Mouse (Mus musculus): ENCODE measurements around the gene Xpc.

Xpc gene

GRCm38 (mm10) chr6:91525544-91525943, 9.9 kb upstream of the Xpc start:
- 89% methylated on average over 4 of the region's 4 CpGs for WGBS

GRCm38 (mm10) chr6:91522816-91523215, 7.1 kb upstream of the Xpc start:
- 91% methylated on average over 5 of the region's 5 CpGs for WGBS

GRCm38 (mm10) chr6:91518454-91519020, 2.8 kb upstream of the Xpc start:
- 49% methylated on average over 7 of the region's 7 CpGs for WGBS

GRCm38 (mm10) chr6:91514737-91515362, 838 bp downstream of the Xpc start:
- WGBS = 30% methylated on average over 10 of the region's 10 CpGs

GRCm38 (mm10) chr6:91510211-91510610, 5.5 kb downstream of the Xpc start:
- WGBS = 79% methylated on average over 10 of the region's 10 CpGs

- WGBS = 42% methylated on average over 7 of the region's 7 CpGs
Observed at GRCm38 (mm10) chr6:91509326-91509725, 6.4 kb downstream of the Xpc start.

- 87% methylated on average over 3 of the region's 3 CpGs for WGBS
Observed at GRCm38 (mm10) chr6:91508041-91508440, 7.6 kb downstream of the Xpc start.

- WGBS = 90% methylated on average over 5 of the region's 5 CpGs
Observed at GRCm38 (mm10) chr6:91506036-91506435, 9.7 kb downstream of the Xpc start.

- 97% methylated on average over 1 of the region's 1 CpGs for WGBS
Observed at GRCm38 (mm10) chr6:91503302-91503701, 12.4 kb downstream of the Xpc start.

- whole genome bisulfite sequencing = 88% methylated on average over 8 of the region's 8 CpGs
Observed at GRCm38 (mm10) chr6:91494526-91494925, 21.2 kb downstream of the Xpc start.

- 77% methylated on average over 10 of the region's 10 CpGs for WGBS
Observed at GRCm38 (mm10) chr6:91493053-91493452, 22.6 kb downstream of the Xpc start.

- 81% methylated on average over 6 of the region's 6 CpGs for WGBS
Observed at GRCm38 (mm10) chr6:91491004-91491403, 24.7 kb downstream of the Xpc start.

- 47% methylated on average over 10 of the region's 10 CpGs for WGBS
Observed at GRCm38 (mm10) chr6:91489872-91490271, 25.8 kb downstream of the Xpc start.

- WGBS = 40% methylated on average over 9 of the region's 9 CpGs
Observed at GRCm38 (mm10) chr6:91488496-91489212, 27.0 kb downstream of the Xpc start.

- WGBS = 90% methylated on average over 15 of the region's 15 CpGs
Observed at GRCm38 (mm10) chr6:91486736-91487453, 28.8 kb downstream of the Xpc start.

- 73% methylated on average over 2 of the region's 2 CpGs for WGBS
Observed at GRCm38 (mm10) chr6:91483371-91483770, 32.3 kb downstream of the Xpc start.

GRCm38 (mm10) chr6:91476541-91476940, 39.1 kb downstream of the Xpc start:
- WGBS = 95% methylated on average over 2 of the region's 2 CpGs

- WGBS = 32% methylated on average over 9 of the region's 9 CpGs
Observed at GRCm38 (mm10) chr6:91474441-91475190, 41.1 kb downstream of the Xpc start.

GRCm38 (mm10) chr6:91473805-91474440, 41.8 kb downstream of the Xpc start:
- WGBS = under 1% methylated on average over 27 of the region's 27 CpGs

GRCm38 (mm10) chr6:91472868-91473804, 42.6 kb downstream of the Xpc start, which contains the start of the genes Chchd4 and Tmem43:
Gene Chchd4, minus strand, starts transcription at chr6:91473546.
Gene Tmem43, plus strand, starts transcription at chr6:91473703.
- WGBS = under 1% methylated on average over 74 of the region's 74 CpGs
